Mouse (Mus musculus) left cerebral cortex, adult 2 months (tissue): ENCODE results near the gene Olfr1330. TPM values are rescaled to one million over a fixed set of nuclear protein-coding genes. Genes with fewer than 3 reads are reported as not detected.
"Not testable (repeated sequence)": the region's sequence is repeated elsewhere in the genome, so short reads cannot be mapped to it uniquely, and the experiment has no call there.

Source experiments
- DNase-seq, 2 experiments: peaks; one replicate each; pipeline ENCODE4 v3.0.0; 2021 to 2022; ENCODE audit warnings: low spot score in 2 of 2, mixed read lengths in 1 of 2; ENCODE audit errors: extremely low spot score in 1 of 2
- H3K27ac ChIP-seq: fragments of 200-600 bp; 2 replicates; pipeline ENCODE4 v1.8.1; 2022
- H3K4me3 ChIP-seq: fragments of 200-600 bp; 2 replicates; pipeline ENCODE4 v1.8.1; 2022
- CTCF ChIP-seq: fragments of 200-600 bp; IDR thresholded peaks from 2 replicates; pipeline ENCODE4 v1.8.1; 2022; ENCODE audit warnings: antibody characterized with exemption, mild to moderate bottlenecking, moderate library complexity
- intact Hi-C: fragments of 180-260 bp; cut with DNase I; formaldehyde crosslinking; loops from one replicate; pipeline ENCODE4 v1.15.1; 2025
- long read RNA-seq, 2 experiments: library from polyadenylated mRNA; stranded (forward); transcript quantifications; one replicate each; pipeline ENCODE4 v2.0.0; 2021; ENCODE audit warnings: borderline mapping rate in 2 of 2
- total RNA-seq, 2 experiments: library from RNA; stranded (reverse); gene quantifications; 2 replicates each; pipeline ENCODE4 v1.2.3; 2021

The Olfr1330 gene
- total RNA-seq: not detected
- long read RNA-seq, experiment 1: 0 reads
- long read RNA-seq, experiment 2: 0 reads

DNA sequence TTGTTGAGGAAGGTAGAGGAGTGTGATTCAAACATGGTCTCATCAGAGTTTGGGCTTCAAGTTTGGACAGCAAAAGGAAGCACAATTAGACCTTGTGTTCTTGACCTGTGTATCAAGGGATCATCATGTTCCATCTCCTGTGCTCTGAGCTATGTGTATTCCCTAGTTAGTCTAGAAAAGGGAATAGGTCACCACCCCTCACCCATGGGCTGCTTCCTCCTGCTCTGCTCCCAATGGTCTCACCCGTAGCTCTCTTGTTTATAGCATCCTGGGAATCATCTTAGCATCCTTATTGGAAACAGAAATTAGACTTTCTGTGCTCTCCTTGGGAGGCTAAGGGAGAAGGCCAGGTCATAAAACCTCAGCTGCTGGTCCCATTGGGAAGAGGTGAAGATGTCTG is at the start of gene Olfr1330:
TSS of gene Olfr1330 (plus strand) at position 301 of the 400 bp plus-strand sequence.
- no peak for TF ChIP-seq CTCF
- Histone ChIP-seq H3K4me3 (no peak within 1 kb of the TSS), H3K27ac (no peak within 1 kb of the TSS)
- intact Hi-C loops: no loop called here
- DNase-seq: no peak

DNA sequence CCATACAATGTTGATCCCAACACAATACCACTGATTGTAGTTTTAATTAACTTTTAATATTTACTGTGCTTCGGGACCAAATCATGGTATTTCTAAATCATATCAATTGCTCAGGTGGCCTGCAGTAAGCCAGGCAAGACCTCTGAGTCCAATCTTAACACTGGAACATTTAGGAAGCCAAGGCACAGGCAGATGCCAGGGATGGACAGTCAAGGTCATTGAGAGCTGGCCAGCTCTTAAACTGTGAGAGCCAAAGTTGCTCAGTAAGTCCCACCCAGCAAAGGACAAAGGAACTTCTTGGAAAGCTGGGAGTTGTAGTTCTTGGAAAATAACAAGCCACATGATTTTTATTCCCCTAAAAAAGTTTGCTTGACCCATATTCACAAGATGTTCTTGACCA is 26.6 kb upstream of the Olfr1330 start:
- DNase-seq: no peak
- no peak overlapping the region for H3K27ac ChIP-seq
- intact Hi-C loops: no loop called here
- TF ChIP-seq CTCF: no peak
- H3K4me3 ChIP-seq: no peak overlapping the region

DNA sequence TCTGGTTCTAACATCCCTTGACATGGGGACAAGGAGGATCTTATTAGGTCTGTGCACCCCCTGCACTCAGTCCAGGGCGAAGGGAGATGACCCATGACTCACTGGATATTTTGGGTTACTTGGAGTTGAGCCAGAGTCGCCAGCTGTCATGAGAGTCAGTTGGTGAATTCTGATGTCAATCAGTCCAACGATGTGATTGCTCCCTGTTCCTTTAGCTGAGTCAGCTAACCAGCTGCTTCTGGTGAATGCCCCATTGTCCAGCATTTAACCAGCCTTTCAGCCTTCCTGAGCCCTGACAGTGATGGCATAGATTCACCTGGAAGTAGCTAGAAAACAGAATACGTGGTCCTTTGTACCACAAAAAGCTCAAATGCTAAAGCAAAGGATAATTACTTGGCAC is 25.7 kb upstream of the Olfr1330 start:
- TF ChIP-seq CTCF: no peak
- intact Hi-C loops: no loop called here
- no peak overlapping the region for H3K4me3 ChIP-seq
- DNase-seq: no peak
- no peak overlapping the region for H3K27ac ChIP-seq

DNA sequence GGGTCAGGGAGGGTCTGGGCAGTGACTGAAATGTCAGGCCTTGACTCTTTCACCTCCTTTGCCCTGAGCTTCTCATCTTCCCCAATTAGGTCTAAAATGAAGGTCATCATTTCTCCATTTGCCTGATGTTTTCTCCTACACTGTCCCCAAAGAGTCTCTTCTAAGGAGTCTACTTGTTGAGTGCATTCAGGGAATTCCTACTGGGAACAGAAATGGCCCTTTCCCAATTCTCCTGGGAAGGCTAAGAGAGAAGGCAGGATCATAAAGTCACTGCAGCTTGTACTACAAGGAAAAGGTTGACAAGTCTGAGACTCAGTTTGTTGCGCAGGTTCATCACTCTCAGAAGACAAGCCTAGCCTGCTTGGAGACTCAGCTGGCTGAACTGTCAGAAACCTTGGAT is 24.0 kb upstream of the Olfr1330 start, which contains the start of gene Olfr1331:
TSS of gene Olfr1331 (plus strand) at position 301 of the 400 bp plus-strand sequence.
- Histone ChIP-seq H3K27ac (no peak within 1 kb of the TSS), H3K4me3 (no peak within 1 kb of the TSS)
- no peak for TF ChIP-seq CTCF
- intact Hi-C loops: no loop called here
- DNase-seq: no peak

DNA sequence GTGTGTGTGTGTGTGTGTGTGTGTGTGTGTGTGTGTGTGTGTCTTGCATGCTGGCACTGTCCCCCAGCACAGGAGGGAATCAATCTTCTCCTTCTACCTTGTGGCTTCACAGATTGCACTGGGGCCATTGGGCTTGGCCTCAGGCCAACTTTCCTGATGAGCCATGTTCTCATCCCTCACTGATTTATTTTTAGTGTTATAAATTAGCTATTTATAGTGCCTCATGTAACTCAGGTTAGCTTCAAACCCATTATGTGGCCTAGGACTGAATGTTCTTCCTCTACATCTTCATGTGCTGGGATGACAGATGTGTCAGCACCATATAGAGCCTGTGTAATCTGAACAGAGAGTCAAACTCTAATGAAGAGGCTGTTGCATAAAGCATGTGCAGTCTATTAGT is 20.8 kb upstream of the Olfr1330 start:
- no peak for DNase-seq
- no peak overlapping the region for H3K27ac ChIP-seq
- intact Hi-C loops: no loop called here
- no peak overlapping the region for H3K4me3 ChIP-seq
- no peak for TF ChIP-seq CTCF

DNA sequence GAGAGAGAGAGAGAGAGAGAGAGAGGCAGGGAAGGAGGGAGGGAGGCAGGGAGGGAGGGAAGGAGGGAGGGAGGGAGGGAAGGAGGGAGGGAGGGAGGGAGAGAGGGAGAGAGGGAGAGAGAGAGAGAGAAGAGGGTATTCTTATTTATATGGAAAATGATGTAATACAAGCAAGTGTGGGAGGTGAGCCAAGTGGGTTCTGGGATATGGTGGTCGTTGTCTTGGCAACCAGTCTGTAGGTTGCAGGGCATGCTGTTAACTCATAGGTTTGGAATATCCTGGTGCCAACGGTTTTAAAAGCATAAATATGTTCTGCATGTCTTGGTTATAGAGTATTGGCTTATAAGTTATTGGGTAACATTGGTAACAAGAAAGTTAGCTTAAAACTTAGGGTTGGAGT is 13.6 kb downstream of the Olfr1330 start:
- intact Hi-C loops: no loop called here
- TF ChIP-seq CTCF: no peak
- DNase-seq: no peak

DNA sequence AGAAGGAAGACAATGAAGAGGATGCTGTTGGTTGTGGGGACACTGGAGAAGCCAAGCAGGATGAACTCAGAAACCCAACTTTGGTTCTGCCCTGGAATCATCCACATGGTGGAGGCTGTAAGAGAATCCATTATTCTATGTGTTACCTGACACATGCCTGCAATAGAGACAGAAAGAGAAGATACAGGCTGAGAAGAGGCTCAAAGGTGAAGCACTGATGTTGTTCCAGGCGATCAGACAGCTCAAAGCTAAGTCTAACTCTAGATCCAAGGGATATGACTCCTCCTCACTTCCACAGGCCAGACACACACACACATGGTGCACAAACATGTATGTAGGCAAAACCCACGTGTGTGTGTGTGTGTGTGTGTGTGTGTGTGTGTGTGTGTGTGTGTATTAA is 29.0 kb downstream of the Olfr1330 start, which contains the start of gene Olfr1329:
TSS of gene Olfr1329 (minus strand) at position 101 of the 400 bp plus-strand sequence.
- H3K27ac ChIP-seq, intact Hi-C loops, H3K4me3 ChIP-seq, DNase-seq: not testable (repeated sequence)

More for the DNA sequence above, 13.6 kb downstream of the Olfr1330 start:
- no peak overlapping the region for H3K4me3 ChIP-seq
- no peak overlapping the region for H3K27ac ChIP-seq

DNA sequence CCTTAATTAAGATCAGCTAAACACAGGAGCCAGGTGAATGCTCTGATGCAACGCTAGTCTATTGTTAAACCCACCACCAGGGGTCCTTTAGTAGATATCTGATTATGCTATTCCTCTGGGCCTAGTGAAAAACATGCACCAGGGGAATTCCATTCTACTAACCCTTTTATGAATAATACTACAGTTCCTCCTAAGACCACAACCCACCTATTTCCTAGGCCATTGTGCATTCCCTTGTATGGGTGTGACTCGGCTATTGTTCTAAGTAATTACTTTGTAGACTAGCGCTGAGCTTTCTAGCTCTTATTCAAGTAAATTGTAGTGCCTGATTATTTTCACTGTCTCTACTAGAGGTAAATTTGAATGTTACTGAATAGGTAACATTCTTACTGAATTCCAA is 42.9 kb downstream of the Olfr1330 start:
- intact Hi-C loops, H3K27ac ChIP-seq, DNase-seq, H3K4me3 ChIP-seq: not testable (repeated sequence)

DNA sequence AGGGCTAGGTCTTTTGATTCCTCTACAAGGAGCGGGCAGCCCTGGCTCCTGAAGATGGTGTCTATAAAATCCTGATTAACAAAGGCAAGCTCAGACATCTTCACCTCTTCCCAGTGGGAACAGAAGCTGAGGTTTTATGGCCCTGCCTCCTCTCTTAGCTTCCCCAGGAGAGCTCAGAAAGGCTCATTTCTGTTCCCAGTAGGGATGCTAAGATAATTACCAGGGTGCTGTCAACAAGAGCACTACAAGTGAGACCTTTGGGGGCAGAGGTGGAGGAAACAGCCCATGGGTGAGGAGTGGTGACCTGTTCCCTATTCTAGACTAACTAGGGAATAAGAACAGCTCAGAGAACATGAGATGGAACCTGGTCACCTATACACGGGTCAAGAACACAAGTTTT is 50.1 kb downstream of the Olfr1330 start, which contains the start of gene Olfr1328:
TSS of gene Olfr1328 (minus strand) at position 101 of the 400 bp plus-strand sequence.
- TF ChIP-seq CTCF: no peak
- no peak within 1 kb of the TSS for H3K27ac ChIP-seq

More for the DNA sequence above, 50.1 kb downstream of the Olfr1330 start, which contains the start of gene Olfr1328:
- intact Hi-C loops: no loop called here
- no peak for DNase-seq
- H3K4me3 ChIP-seq: no peak within 1 kb of the TSS

Other genes with a start within 250 kb of the Olfr1330 start
- gene Olfr62, start 229.6 kb upstream of the Olfr1330 start, total RNA-seq: not detected
- gene Olfr1342, start 195.8 kb upstream of the Olfr1330 start, total RNA-seq: not detected
- gene Olfr1341, start 185.1 kb upstream of the Olfr1330 start, total RNA-seq: not detected
- gene Olfr1340, start 168.5 kb upstream of the Olfr1330 start, total RNA-seq: not detected
- gene Olfr1339, start 156.4 kb upstream of the Olfr1330 start, total RNA-seq: not detected
- gene Olfr1338, start 129.9 kb upstream of the Olfr1330 start, total RNA-seq: not detected
- not detected for gene Olfr1337, start 106.0 kb upstream of the Olfr1330 start, total RNA-seq
- gene Olfr1335, start 78.7 kb upstream of the Olfr1330 start, total RNA-seq: not detected
- not detected for gene Olfr1333, start 52.3 kb upstream of the Olfr1330 start, total RNA-seq
- gene Olfr1331, start 23.9 kb upstream of the Olfr1330 start, total RNA-seq: not detected
- gene Olfr1329, start 28.9 kb downstream of the Olfr1330 start, total RNA-seq: not detected
- gene Olfr1328, start 50.0 kb downstream of the Olfr1330 start, total RNA-seq: not detected
- under 1 TPM in 1 of 2 experiments, not detected in 1; 0.23 TPM for gene Lao1, start 73.0 kb downstream of the Olfr1330 start, total RNA-seq
- gene Slc2a1, start 220.1 kb downstream of the Olfr1330 start, total RNA-seq: 100 to 1,000 TPM in 1 of 2 experiments, 10 to 100 TPM in 1; 92.2 to 127 TPM